Mouse (Mus musculus): ENCODE data around the gene Ints12.

Gene Ints12

GRCm38 (mm10) chr3:133144511-133145147, 53.0 kb downstream of the Ints12 start:
- DNase-seq (ENCODE audit: low spot score) = no peak

- DNase-seq (ENCODE audit: low spot score) = no peak
Observed at GRCm38 (mm10) chr3:133151629-133152028, 60.0 kb downstream of the Ints12 start.

- DNase-seq (ENCODE audit: low spot score) = no peak
Observed at GRCm38 (mm10) chr3:133152831-133153230, 61.2 kb downstream of the Ints12 start.

- DNase-seq (ENCODE audit: low spot score) = no peak
Observed at GRCm38 (mm10) chr3:133153629-133154028, 62.0 kb downstream of the Ints12 start.

- no peak for DNase-seq (ENCODE audit: low spot score)
Observed at GRCm38 (mm10) chr3:133154683-133155082, 63.0 kb downstream of the Ints12 start.

GRCm38 (mm10) chr3:133158260-133158659, 66.6 kb downstream of the Ints12 start:
- DNase-seq (ENCODE audit: low spot score) = no peak
